Mouse (Mus musculus): ENCODE results near the gene Fcmr.
A peak's percentile ranks its signal among the peaks of the same experiment; 100 is the strongest.

The Fcmr gene

GRCm38 (mm10) chr1:130864238-130864637 lies 1.2 kb upstream of the Fcmr start:
- DNase-seq: peak; percentile 91

GRCm38 (mm10) chr1:130864741-130865140 lies 728 bp upstream of the Fcmr start:
- DNase-seq: no peak

GRCm38 (mm10) chr1:130872912-130873311 lies 7.4 kb downstream of the Fcmr start:
- peak; percentile 42 for DNase-seq

- peak; percentile 88 for DNase-seq
Measured at GRCm38 (mm10) chr1:130875139-130875538, 9.7 kb downstream of the Fcmr start.

- peak; percentile 60 for DNase-seq
Measured at GRCm38 (mm10) chr1:130875910-130876309, 10.4 kb downstream of the Fcmr start.

- peak; percentile 72 for DNase-seq
Measured at GRCm38 (mm10) chr1:130876931-130877509, 11.6 kb downstream of the Fcmr start.

GRCm38 (mm10) chr1:130877889-130878614 lies 12.6 kb downstream of the Fcmr start:
- DNase-seq: peak; percentile 76

- peak; percentile 87 for DNase-seq
Measured at GRCm38 (mm10) chr1:130879927-130880326, 14.5 kb downstream of the Fcmr start.

- DNase-seq: peak; percentile 51
Measured at GRCm38 (mm10) chr1:130883146-130883545, 17.7 kb downstream of the Fcmr start.

GRCm38 (mm10) chr1:130887354-130887753 lies 21.9 kb downstream of the Fcmr start, which contains the start of gene Il24:
TSS of gene Il24 (minus strand) at chr1:130887454.
- no peak for DNase-seq

GRCm38 (mm10) chr1:130892446-130892845 lies 27.0 kb downstream of the Fcmr start:
- DNase-seq: peak; percentile 65

- DNase-seq: peak; percentile 40
Measured at GRCm38 (mm10) chr1:130893329-130894040, 28.0 kb downstream of the Fcmr start.

- peak; percentile 55 for DNase-seq
Measured at GRCm38 (mm10) chr1:130894468-130894867, 29.0 kb downstream of the Fcmr start.

- no peak for DNase-seq
Measured at GRCm38 (mm10) chr1:130902505-130902904, 37.0 kb downstream of the Fcmr start.

- peak; percentile 64 for DNase-seq
Measured at GRCm38 (mm10) chr1:130911401-130912010, 46.0 kb downstream of the Fcmr start, which contains the start of gene Il20. TSS of gene Il20 (minus strand) at chr1:130911451.

- peak; percentile 59 for DNase-seq
Measured at GRCm38 (mm10) chr1:130918323-130918980, 53.0 kb downstream of the Fcmr start.

- DNase-seq: no peak
Measured at GRCm38 (mm10) chr1:130926484-130926883, 61.0 kb downstream of the Fcmr start.

Measured in heart, adult 11 months (tissue).